Mouse (Mus musculus) hindbrain, embryonic 10.5 days (tissue): ENCODE results near the gene Mfsd2b. TPM values are rescaled to one million over a fixed set of nuclear protein-coding genes. Genes with fewer than 3 reads are reported as not detected.
"Not testable (repeated sequence)": the region's sequence is repeated elsewhere in the genome, so short reads cannot be mapped to it uniquely, and the experiment has no call there.

ENCODE experiments used
- DNase-seq: peaks from one replicate; pipeline ENCODE4 v3.0.0-alpha.2; 2017; ENCODE audit warnings: low spot score
- H3K27ac ChIP-seq: fragments of 300-500 bp; sonication (generic); 2 replicates; pipeline ENCODE4 v1.5.1; 2016; ENCODE audit warnings: mild to moderate bottlenecking, moderate library complexity
- H3K27me3 ChIP-seq: fragments of 300-500 bp; sonication (generic); 2 replicates; pipeline ENCODE4 v1.6.1; 2016; ENCODE audit warnings: mild to moderate bottlenecking; ENCODE audit not compliant: poor library complexity, insufficient read depth, severe bottlenecking
- H3K36me3 ChIP-seq: fragments of 300-500 bp; sonication (generic); 2 replicates; pipeline ENCODE4 v1.6.1; 2016; ENCODE audit warnings: mild to moderate bottlenecking, moderate library complexity
- H3K4me1 ChIP-seq: fragments of 300-500 bp; sonication (generic); replicated peaks from 2 replicates; pipeline ENCODE4 v1.6.1; 2016; ENCODE audit warnings: mild to moderate bottlenecking
- H3K4me3 ChIP-seq: fragments of 300-500 bp; sonication (generic); 2 replicates; pipeline ENCODE4 v1.5.1; 2016; ENCODE audit warnings: mild to moderate bottlenecking, moderate library complexity
- H3K9me3 ChIP-seq: fragments of 300-500 bp; sonication (generic); 2 replicates; pipeline ENCODE4 v1.6.1; 2016; ENCODE audit warnings: mild to moderate bottlenecking, moderate library complexity
- WGBS: fragments of 180-500 bp; shearing (Covaris S2); methylation state at CpG from one replicate; pipeline ENCODE4 v1.1.7; 2016; 5-methylcytosine and 5-hydroxymethylcytosine counted together
- polyA plus RNA-seq: library from polyadenylated mRNA; unstranded; fragments of >200 nt; fragmentation: Nextera tagmentation; extraction: Ambion mirVana; gene quantifications from 2 replicates; pipeline ENCODE4 v1.2.1, GENCODE M21; 2016

The Mfsd2b gene
- polyA plus RNA-seq, 1 experiment from 2014 or later = 4.1 TPM

DNA sequence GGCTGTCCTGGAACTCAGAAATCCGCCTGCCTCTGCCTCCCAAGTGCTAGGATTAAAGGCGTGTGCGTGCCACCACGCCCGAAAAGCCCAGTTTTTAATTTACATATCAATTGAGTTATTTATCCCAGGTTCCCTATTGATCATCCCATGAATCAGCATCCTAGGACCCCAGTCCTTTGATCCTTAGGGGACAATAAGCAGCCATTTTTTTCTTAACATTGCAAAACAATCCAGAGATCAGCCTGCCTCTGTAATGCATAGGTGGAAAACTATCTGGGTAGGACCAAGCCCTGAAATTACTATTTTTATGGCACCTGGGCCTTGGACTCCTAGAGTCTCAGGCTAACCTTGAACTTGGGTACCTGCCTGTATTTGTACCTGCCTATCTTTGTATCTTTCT, 23.9 kb upstream of the Mfsd2b start:
- Histone ChIP-seq H3K4me1 (no peaks in the 10 kb centered on the region), H3K9me3 (no peaks in the 10 kb centered on the region), H3K4me3 (no peak overlapping the region), H3K36me3 (peaks cover 26% of the 10 kb centered on the region), H3K27me3 (no peaks in the 10 kb centered on the region), H3K27ac (no peak overlapping the region)
- 89% methylated on average over 5 of the region's 5 CpGs for WGBS
- DNase-seq = no peak

DNA sequence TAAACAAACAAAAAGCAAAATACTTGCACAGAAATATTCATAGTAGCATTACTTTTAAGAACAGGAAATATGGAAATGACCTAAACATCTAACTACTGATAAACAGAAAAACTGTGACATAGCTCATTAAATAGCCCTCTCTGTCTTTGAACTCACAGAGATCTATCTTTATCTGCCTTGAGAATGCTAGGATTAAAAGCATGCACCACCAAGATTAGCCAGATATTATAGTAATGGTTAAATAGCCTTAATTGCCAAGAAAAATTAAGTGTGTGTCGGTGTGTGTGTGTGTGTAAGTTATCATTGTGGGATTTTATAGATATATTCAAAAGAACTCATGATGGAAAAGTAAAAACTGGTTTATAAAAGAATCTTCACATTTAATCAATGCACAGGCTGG, 15.7 kb upstream of the Mfsd2b start:
- H3K4me3 ChIP-seq = no peak overlapping the region
- 91% methylated on average over 1 of the region's 1 CpGs for WGBS
- DNase-seq = no peak
- H3K27ac ChIP-seq = no peak overlapping the region
- H3K9me3 ChIP-seq = no peaks in the 10 kb centered on the region
- no peaks in the 10 kb centered on the region for H3K27me3 ChIP-seq
- peaks cover 31% of the 10 kb centered on the region for H3K36me3 ChIP-seq
- H3K4me1 ChIP-seq = no peaks in the 10 kb centered on the region

DNA sequence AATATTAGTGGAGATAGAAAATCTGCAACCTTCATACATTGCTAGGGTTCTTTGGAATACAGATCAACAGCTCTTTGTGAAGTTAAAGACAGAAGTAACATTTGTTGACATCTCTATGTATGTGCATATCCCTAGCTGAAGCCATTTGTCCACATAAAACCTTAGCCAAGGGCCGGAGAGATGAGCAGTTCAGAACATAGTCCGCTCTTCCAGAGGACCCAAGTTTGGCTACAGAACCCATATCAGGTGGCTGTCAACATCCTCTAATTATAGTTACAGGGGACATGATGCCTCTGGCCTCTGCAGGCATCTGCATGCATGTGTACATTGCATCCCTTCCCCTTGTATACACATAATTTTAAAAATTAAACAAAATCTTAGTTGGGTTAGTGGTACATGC, 15.1 kb upstream of the Mfsd2b start:
- DNase-seq = no peak
- Histone ChIP-seq H3K4me1 (no peaks in the 10 kb centered on the region), H3K4me3 (no peak overlapping the region), H3K27ac (no peak overlapping the region), H3K27me3 (no peaks in the 10 kb centered on the region), H3K9me3 (no peaks in the 10 kb centered on the region), H3K36me3 (peaks cover 34% of the 10 kb centered on the region)
- WGBS = 89% methylated on average over 2 of the region's 2 CpGs

DNA sequence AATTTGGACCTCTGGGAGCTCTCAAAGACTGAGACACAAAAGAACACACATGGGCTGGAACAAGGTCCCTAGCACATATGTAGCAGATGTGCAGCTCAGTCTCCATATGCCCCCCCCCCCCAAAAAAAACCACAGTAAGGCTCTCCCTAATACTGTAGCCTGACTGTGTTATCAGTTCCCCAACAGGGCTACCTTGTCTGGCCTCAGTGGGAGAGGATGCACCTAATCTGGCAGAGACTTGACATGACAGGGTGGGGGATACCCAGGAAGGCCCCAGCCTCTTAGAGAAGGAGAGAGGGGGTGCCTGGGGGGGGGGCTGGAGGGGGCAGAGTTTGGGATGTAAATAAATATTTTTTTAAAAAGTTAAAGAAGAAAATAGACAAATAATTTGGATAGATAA, 14.6 kb upstream of the Mfsd2b start:
- Histone ChIP-seq H3K4me3 (no peak overlapping the region), H3K27me3 (no peaks in the 10 kb centered on the region), H3K4me1 (no peaks in the 10 kb centered on the region), H3K9me3 (no peaks in the 10 kb centered on the region), H3K36me3 (peaks cover 30% of the 10 kb centered on the region), H3K27ac (no peak overlapping the region)
- DNase-seq = no peak

DNA sequence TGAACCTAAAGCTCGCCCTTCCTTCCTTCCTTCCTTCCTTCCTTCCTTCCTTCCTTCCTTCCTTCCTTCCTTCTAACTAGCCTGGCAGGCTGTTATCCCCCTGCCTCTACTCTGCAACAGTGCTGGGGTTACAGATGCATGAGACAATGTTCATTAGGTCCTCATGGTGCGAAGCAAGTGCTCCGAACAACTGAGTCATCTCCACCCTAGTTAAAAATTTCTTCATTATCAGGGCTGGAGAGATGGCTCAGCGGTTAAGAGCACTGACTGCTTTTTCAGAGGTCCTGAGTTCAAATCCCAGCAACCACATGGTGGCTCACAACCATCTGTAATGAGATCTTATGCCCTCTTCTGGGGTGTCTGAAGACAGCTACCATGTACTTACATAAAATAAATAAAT, 12.4 kb upstream of the Mfsd2b start:
- not testable (repeated sequence) for H3K4me3 ChIP-seq, H3K9me3 ChIP-seq, H3K27ac ChIP-seq, DNase-seq, H3K4me1 ChIP-seq, H3K27me3 ChIP-seq
- H3K36me3 ChIP-seq = peaks cover 34% of the 10 kb centered on the region
- WGBS = 95% methylated on average over 4 of the region's 4 CpGs

DNA sequence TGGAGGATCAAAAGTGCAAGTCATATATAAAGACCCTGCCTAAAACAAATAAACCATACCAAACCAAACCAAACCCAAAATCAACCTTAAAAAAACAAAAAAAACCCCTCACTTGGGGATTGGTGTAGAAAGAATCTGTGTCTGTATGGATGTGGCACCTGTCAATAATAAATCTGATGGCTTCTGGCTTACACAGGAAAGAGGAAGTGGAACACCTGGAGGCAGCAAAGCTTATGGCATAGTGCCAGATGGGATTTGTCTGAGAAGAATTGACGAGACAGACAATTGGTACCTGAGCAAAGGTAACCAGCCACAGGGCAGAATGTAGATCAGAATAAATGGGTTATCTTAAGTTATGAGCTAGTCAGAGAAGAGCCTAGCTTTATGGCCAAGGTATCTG, 10.9 kb upstream of the Mfsd2b start:
- Histone ChIP-seq H3K4me3 (no peak overlapping the region), H3K9me3 (no peaks in the 10 kb centered on the region), H3K4me1 (no peaks in the 10 kb centered on the region), H3K36me3 (peaks cover 38% of the 10 kb centered on the region), H3K27ac (no peak overlapping the region), H3K27me3 (no peaks in the 10 kb centered on the region)
- DNase-seq = no peak
- 98% methylated on average over 1 of the region's 1 CpGs for WGBS

DNA sequence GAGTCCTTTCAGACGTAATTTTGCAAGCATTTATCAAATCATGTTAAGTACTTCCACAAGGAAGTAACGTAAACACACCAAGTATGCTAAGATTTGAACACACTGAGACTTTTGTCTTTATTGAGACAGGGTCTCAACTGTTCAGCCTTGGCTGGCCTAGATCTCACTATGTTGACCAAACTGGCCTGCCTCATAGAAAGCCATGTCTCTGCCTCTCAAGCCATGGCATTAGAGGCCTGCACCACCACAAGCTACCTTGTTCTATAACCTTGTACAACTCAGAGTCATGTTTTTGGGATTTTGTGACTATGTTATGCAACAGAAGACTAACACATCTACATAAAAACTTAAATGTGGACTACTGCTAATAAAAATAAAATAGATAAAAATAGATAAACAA, 7.9 kb upstream of the Mfsd2b start:
- H3K27ac ChIP-seq = no peak overlapping the region
- H3K4me1 ChIP-seq = no peaks in the 10 kb centered on the region
- WGBS = 92% methylated on average over 2 of the region's 2 CpGs
- no peak for DNase-seq
- no peak overlapping the region for H3K4me3 ChIP-seq
- peaks cover 57% of the 10 kb centered on the region for H3K36me3 ChIP-seq
- H3K9me3 ChIP-seq = no peaks in the 10 kb centered on the region
- H3K27me3 ChIP-seq = no peaks in the 10 kb centered on the region

DNA sequence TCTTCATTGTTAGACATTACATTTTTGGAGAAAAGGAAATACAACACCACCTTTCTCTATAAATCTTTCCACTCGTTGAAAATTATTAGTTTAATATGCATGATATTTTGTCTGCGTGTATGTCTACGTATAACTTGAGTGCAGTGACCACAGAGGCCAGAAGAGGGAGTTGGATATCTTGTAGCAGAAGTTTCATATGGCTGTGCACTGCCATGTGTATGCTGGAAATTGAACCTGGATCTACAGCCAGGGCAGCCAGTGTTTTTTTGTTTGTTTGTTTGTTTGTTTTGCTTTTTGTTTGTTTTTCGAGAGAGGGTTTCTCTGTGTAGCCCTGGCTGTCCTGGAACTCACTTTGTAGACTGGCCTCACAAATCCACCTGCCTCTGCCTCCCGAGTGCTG, 4.9 kb upstream of the Mfsd2b start:
- peaks cover 2% of the 10 kb centered on the region; the same call in 1 of the 2 replicates for H3K27me3 ChIP-seq
- no peak overlapping the region for H3K27ac ChIP-seq
- H3K4me3 ChIP-seq = no peak overlapping the region
- H3K9me3 ChIP-seq = no peaks in the 10 kb centered on the region
- H3K4me1 ChIP-seq = peaks cover 6% of the 10 kb centered on the region; the same call in 1 of the 2 replicates
- DNase-seq = no peak
- H3K36me3 ChIP-seq = peaks cover 48% of the 10 kb centered on the region
- 92% methylated on average over 5 of the region's 5 CpGs for WGBS

DNA sequence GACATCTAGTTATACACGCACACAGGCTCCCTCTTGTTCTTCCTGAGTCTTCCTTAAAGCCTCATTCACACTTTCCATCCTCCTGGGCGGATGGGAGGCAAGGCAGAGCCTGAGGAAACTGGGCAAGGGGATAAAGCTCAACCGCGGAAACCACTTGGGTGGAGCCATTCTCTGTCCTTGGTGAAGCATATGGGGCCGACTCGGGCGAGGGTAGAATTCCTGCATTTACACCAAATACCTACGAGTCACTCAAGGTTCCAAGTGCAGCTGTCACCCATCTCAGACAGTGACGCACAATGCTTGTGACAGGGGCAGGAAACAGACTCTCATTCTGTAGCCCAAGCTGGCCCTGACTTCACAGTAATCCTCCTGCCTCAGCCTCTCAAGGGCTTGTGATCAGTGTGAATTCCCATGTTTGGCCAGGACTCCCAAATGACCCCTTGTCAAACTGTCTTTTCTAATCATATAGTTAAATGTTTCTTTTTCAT, 4.2 kb upstream of the Mfsd2b start:
- no peak overlapping the region for H3K27ac ChIP-seq
- peaks cover 9% of the 10 kb centered on the region for H3K27me3 ChIP-seq
- no peak overlapping the region for H3K4me3 ChIP-seq
- WGBS = 80% methylated on average over 9 of the region's 9 CpGs
- H3K36me3 ChIP-seq = peaks cover 48% of the 10 kb centered on the region
- H3K9me3 ChIP-seq = no peaks in the 10 kb centered on the region
- H3K4me1 ChIP-seq = peaks cover 11% of the 10 kb centered on the region; the same call in 1 of the 2 replicates
- no peak for DNase-seq

DNA sequence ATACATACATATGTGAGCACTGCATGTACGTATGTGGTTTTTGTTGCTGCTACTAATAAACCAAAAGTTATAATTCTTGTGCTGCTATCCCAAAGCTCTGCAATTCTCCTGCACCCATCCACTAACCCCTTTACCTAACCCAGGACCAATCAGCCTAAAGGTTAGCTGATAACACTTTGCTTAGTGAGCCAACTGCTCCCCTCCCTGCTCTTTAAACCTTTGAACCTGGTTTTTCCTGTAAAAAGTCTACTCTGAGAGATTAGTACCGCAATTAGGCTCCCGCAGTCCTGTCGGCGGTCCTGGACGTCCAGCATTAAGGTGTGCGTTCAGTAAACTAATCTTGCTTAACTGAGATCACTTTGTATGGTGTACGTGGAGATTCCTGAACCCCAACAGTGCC, 1.5 kb upstream of the Mfsd2b start:
- WGBS = 93% methylated on average over 8 of the region's 8 CpGs
- Histone ChIP-seq H3K27ac (no peak overlapping the region), H3K4me1 (peaks cover 13% of the 10 kb centered on the region; the same call in 1 of the 2 replicates), H3K9me3 (no peaks in the 10 kb centered on the region), H3K4me3 (no peak overlapping the region), H3K27me3 (peaks cover 13% of the 10 kb centered on the region), H3K36me3 (peaks cover 25% of the 10 kb centered on the region)
- DNase-seq = no peak

DNA sequence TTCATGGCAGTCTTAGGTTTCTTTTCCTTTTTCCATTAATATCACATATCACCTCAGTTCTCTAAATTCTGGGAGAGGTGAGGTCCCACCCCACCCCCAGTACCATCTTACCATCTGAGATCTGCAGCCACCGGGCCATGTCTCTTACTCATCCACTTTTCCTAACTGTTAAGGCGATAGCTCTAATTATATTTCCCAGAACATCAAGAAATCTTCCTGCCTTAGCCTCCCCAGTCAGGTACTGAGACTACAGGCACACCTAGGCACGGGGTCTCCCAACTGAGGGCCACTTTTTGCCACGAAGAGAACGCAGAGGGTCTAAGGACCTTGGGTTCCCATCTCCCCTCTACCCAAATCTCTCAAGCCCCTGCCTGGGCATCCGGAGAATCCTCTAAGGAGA, 628 bp downstream of the Mfsd2b start:
- DNase-seq = no peak
- 74% methylated on average over 6 of the region's 6 CpGs for WGBS
- H3K27me3 ChIP-seq = peaks cover 13% of the 10 kb centered on the region
- peak overlapping the region; percentile 54 for H3K4me3 ChIP-seq
- peak overlapping the region; percentile 74 for H3K27ac ChIP-seq
- no peaks in the 10 kb centered on the region for H3K9me3 ChIP-seq
- peaks cover 4% of the 10 kb centered on the region for H3K36me3 ChIP-seq
- H3K4me1 ChIP-seq = peaks cover 13% of the 10 kb centered on the region; the same call in 1 of the 2 replicates

DNA sequence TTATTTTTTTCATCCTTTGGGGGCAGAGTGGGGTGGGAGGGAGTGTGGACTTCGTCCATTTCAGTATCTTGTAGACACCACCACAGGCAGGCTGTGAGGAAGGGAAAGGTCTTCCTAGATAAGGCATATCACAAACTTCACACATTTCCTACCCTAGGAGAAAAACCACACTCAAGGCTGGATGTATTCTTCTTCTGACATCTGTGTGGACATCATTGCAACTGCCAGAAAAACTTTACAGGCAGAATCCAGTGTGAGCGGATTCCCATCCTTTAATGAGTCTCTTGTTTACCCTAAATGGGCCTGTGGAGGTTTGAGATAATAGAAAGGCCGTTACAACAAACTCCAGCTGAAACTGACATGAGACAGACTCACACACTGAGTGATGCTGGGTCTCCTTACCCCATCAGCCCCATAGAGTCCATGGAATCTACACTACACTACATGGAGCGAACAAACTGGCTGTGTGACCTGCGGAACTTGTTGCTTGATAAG, 1.1 kb downstream of the Mfsd2b start:
- WGBS = 83% methylated on average over 5 of the region's 5 CpGs
- Histone ChIP-seq H3K4me1 (peaks cover 15% of the 10 kb centered on the region), H3K36me3 (no peaks in the 10 kb centered on the region), H3K27ac (peak overlapping the region; percentile 74; the same call in 1 of the 2 replicates), H3K4me3 (no peak overlapping the region), H3K9me3 (no peaks in the 10 kb centered on the region), H3K27me3 (peaks cover 13% of the 10 kb centered on the region)
- no peak for DNase-seq

DNA sequence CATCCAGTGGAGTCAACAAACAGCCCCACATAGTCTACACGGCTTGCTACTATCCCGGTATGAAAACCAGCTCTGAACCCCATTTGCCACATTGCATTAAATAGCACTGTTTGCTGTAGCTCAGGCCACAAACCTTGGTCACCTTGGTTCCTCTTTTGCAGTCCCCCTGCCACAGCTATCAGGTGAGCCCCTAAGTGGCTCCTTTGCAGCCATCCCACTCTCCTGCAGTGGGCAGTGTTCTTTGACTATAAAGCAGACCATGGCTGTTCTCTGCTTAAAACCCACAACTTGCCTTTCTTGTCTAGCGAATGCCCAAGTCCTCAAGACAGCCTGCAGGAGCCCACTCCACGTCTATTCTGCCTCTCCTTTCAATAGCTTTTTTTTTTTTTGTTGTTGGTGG, 1.9 kb downstream of the Mfsd2b start:
- H3K4me1 ChIP-seq = peaks cover 23% of the 10 kb centered on the region
- peaks cover 13% of the 10 kb centered on the region for H3K27me3 ChIP-seq
- no peaks in the 10 kb centered on the region for H3K9me3 ChIP-seq
- H3K36me3 ChIP-seq = no peaks in the 10 kb centered on the region
- WGBS = 55% methylated on average over 4 of the region's 4 CpGs
- H3K4me3 ChIP-seq = no peak overlapping the region
- no peak overlapping the region for H3K27ac ChIP-seq
- no peak for DNase-seq

DNA sequence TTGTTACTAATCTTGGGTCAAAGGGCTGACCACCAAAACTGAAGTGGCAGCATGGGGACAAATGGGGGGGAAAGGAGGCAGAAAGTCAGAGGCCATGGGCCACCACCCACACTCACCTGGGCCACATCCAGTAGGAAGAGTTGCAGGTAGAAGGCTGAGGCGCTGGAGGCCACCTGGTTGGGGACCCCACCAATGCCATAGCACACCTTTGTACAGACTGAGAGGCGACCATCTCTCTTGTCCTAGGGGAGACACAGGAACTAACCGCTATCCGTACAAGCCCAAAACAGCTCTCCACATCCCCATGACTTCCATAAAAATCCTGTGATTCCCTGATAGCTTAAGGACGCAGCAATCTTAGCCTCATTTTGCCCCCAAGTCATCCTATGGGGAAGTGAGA, 2.9 kb downstream of the Mfsd2b start:
- H3K27me3 ChIP-seq = peaks cover 13% of the 10 kb centered on the region
- 89% methylated on average over 5 of the region's 5 CpGs for WGBS
- H3K36me3 ChIP-seq = no peaks in the 10 kb centered on the region
- H3K4me3 ChIP-seq = no peak overlapping the region
- H3K9me3 ChIP-seq = no peaks in the 10 kb centered on the region
- no peak for DNase-seq
- peaks cover 23% of the 10 kb centered on the region for H3K4me1 ChIP-seq
- H3K27ac ChIP-seq = no peak overlapping the region
